Mouse (Mus musculus) thymus, postnatal 10 days (tissue): ENCODE measurements around the gene Zfp213.
"Not testable (repeated sequence)": the region's sequence is repeated elsewhere in the genome, so short reads cannot be mapped to it uniquely, and the experiment has no call there.

Experiments
- DNase-seq, 2 experiments: peaks; one replicate each; pipeline ENCODE4 v3.0.0; 2021; ENCODE audit warnings: low spot score in 2 of 2

Zfp213 gene

DNA sequence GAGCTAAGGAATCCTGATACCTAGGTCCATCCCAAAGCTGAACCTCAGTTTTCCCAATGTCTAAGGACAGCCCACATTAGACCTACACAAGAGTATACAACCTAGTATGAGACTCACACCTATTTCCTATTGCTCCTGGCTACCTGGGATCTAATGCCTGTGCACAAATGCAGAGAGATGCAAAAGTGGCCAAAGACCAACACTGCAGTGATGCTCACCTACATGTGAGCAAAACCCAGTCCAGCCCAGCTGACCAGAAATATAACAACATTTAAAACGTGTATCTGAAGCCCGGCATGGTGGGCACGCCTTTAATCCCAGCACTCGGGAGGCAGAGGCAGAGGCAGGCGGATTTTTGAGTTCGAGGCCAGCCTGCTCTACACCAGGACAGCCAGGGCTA is 18.2 kb downstream of the Zfp213 start:
- no peak for DNase-seq

DNA sequence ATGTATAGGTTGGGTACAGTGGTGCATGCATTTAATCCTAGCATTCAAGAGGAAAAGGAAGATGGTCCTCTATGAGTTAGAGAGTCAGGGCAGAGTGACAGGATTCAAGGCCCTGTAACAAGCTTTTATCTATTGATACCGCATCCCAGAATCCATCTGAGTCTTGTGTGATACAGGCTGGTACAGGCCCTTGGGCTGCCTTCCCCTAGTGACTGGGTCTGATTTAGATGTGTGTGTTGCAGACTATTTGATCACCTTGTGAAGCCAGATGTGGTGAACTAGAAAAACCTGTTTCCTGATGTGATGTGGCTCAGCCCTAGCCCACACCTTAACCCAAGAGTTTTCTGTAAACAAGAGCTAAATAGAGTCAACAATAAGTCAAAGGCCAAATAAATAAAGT is 19.3 kb downstream of the Zfp213 start:
- no peak for DNase-seq

DNA sequence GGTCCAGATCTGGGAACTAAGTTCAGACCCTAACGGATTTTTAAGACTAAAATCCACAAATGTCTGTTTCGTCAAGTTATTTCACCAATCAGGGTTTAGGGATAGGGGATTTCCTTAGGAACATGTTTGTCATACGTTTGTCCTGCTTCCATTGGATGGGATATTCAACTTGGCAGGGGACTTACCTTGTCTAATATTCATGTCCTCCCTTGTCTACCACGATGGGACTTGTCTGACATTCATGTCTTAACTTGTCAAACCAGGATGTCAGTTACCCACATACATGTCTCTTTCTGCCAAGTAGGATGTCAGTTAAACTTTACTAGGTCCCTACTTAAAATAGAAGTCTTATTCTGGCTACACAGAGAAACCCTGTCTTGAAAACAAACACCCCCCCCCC is 20.1 kb downstream of the Zfp213 start:
- no peak for DNase-seq

DNA sequence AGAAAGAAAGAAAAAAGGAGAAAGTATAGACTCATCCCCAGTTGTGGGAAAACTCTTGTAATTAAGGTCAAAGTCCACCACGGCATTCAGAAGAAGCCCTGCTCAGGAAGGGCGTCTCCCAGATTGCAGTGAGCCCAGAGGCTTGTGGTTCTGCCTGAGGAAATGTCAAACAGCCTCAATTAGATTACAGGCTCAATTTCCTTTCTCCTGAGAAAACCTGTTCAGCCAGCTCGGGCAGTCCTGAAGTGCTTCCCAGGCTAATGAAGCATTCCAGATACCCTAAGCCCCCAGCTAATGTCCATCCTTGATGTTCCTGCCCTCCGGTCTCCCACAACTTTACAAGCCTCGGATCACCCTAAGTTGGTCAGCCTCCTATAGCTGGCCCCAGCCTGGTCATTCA is 20.7 kb downstream of the Zfp213 start:
- no peak for DNase-seq

DNA sequence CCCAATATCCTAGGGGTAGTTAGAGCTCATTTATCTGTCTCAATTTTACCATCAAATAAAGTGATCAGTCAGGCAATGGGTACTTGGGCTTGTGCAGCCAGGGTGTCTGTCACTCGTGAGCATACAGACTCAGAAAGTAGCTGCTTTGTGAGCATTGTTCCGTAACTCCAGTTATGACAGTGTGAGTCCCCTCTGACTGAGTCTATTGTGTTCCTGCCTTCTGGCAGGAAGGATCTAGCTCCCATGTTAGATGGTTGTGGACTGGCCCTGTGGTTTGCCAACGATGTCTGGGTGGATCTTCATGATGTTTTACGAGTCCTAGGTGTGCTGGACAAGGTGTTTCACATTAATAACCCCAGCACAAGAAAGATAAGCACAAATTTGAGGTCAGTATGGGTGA is 21.2 kb downstream of the Zfp213 start:
- no peak for DNase-seq

GRCm38 (mm10) chr17:23542004-23542720 is 21.9 kb downstream of the Zfp213 start:
- DNase-seq = no peak

- peak in 1 of 2 experiments; percentile 1 for DNase-seq
Observed at GRCm38 (mm10) chr17:23540605-23541475, 23.2 kb downstream of the Zfp213 start.

GRCm38 (mm10) chr17:23540106-23540505 is 23.9 kb downstream of the Zfp213 start:
- no peak for DNase-seq

- DNase-seq = no peak
Observed at GRCm38 (mm10) chr17:23539608-23540007, 24.4 kb downstream of the Zfp213 start.

- no peak for DNase-seq
Observed at GRCm38 (mm10) chr17:23538299-23539015, 25.6 kb downstream of the Zfp213 start.

DNA sequence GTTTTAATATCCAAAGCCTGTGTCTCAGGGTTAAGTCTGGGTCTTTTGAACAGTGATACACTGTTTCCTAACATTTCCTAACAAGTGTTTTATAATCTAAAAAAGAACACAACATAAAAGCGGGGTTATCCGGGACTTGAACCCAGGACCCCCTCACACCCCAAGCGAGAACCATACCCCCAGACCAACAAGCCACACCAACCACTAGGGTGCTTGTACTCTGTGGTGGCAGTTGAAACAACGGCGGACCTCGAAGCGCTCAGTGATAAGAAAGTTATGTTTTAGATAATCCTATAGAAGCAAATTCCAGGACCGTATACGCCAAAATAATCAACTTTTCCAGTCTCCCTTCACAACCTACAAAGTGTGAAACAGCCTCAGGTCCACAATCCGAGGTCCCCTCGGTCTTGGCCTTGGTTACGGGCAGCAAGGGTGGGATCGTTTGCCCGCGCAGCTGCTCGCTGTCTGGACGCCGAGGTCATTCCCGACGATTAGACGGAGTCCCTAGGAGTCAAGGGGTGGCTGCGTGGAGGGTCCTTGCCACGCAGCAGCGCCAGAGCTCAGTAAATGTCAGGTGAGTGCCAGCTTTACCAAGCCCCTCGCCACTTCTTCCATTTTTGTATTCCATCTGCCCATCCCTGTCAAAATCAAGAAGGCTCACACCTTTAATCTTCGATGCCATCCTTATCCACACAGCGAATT is 26.3 kb downstream of the Zfp213 start:
- DNase-seq = no peak

DNA sequence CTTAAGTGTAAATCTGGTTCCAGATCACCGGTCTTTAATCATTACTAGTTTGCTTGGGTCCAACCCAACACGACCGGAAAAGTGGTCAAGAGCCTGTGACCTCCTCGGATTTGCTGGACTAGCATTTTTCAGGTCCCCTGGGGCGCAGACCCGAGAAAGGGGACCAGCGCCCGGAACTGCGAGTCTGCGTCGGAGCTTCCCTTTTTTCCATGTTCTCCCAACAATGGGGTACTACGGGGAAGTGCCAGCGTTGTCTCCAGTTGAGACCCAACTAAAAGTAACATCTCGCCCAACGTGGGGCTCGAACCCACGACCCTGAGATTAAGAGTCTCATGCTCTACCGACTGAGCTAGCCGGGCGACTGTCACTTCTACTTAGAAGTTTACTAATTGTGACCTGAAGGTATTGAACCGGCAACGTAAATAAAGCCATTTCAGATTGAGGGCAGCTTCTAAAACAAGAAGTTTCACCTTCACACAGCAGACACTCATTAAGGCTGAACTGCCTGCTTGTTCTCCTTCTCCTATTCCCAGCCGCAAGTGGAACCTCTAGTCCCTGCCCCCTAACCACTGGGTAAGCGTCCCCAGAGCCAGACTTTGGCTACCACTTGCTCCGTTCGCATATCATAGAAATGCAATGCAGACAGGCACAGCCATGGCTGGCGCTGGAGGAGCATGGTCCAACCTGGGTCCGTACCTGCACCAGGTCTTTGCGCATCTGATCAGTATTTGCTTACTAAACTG is 28.8 kb downstream of the Zfp213 start:
- not testable (repeated sequence) for DNase-seq

GRCm38 (mm10) chr17:23533591-23534490 is 30.2 kb downstream of the Zfp213 start:
- not testable (repeated sequence) for DNase-seq

DNA sequence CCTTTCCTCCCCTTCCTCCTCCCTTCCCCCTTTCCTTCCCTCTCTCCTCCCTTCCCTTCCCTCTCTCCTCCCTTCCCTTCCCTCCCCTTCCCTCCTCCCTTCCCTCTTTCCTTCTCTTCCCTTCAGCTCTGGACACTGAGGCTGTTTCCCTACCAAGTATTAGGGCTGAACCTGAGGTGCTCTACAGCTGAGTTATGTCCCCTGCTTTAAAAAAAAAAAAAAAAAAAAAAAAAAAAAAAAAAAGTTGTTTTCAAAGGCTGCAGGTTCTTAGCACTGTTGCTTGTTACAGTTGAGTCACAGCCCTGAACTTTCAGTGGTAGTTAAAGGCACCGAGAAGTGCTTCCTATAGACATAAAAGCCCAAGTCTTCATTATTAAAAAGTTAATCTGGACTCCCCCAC is 32.6 kb downstream of the Zfp213 start:
- DNase-seq = not testable (repeated sequence)

DNA sequence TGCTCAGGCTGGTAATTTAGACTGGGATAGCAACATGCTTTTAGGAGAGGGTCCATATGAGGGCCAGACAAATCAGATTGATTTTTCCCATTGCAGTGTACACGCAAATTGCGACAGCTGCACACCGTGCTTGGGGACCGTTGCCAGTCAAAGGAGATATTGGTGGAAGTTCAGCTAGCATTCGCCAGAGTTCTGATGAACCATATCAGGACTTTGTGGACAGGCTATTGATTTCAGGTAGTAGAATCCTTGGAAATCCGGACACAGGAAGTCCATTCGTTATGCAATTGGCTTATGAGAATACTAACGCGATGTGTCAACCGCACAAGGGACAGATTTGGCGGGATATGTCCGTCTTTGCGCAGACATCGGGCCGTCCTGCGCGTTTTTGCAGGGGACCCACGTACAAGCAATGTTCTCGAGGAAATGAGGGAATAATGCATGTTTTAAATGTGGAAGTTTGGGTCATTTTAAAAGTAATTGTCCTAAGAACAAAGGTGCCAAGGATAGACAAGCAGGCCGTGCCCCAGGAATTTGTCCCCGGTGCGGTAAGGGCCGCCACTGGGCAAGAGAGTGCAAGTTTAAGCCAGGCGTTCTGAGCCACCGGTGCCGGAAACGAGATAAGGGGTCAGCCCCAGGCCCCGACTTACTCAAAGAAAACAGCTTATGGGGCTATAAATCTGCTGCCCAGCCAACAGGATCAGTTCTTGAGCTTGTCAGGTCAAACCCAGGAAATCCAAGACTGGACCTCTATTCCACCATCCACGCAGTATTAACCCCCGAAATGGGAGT is 40.9 kb downstream of the Zfp213 start:
- not testable (repeated sequence) for DNase-seq

DNA sequence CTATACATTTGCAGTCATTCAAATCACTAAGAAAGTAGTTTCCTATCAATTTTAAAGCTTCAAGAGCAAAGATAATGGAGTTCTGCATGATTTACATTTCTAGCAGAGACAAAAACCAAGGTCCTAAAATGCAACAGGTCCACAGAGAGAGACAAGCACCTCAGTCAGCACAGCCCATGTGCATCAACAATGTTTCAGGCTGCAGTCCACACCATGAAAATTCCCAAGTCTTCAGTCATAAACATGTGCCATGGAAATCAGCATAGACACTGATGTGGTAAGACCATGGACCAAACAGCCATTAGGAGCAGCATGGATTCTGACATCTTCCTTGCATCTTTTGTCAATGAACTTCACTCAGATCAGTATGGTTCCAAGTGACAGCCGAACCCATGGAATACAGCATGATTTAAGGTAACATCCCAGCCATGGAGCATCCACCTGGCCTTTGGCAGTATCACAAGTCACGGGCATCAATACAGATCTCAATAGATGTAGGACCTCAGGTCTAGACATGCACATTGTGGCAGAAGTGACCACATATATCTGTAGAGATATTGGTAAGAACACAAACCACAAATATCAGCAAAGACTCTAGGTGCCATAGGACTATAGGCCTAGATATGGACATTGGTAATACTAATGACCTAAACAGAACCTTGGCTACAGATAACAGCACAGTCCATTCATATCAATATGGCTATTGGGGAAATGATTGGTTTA is 45.2 kb downstream of the Zfp213 start:
- DNase-seq = no peak
